Mouse (Mus musculus): ENCODE measurements at regions not wholly inside any gene's neighbourhood (a gene's known extent, or its start where the extent isn't known, plus 50 kb on each side); places are given as distances from the start of the nearest gene placed in this dataset.

GRCm38 (mm10) chr12:60584846-60585245, 938.1 kb upstream of the Lrfn5 start:
- Histone ChIP-seq H3K4me3 (no peak overlapping the region), H3K27ac (no peak overlapping the region)
- DNase-seq (ENCODE audit: low spot score in 2 of 2), result no peak
- peak; percentile 53 for TF ChIP-seq CTCF (conservative IDR thresholded peaks at IDR 0.05)
